14 mouse cellular contexts compared by ENCODE assay signal in the genomic region with DNA sequence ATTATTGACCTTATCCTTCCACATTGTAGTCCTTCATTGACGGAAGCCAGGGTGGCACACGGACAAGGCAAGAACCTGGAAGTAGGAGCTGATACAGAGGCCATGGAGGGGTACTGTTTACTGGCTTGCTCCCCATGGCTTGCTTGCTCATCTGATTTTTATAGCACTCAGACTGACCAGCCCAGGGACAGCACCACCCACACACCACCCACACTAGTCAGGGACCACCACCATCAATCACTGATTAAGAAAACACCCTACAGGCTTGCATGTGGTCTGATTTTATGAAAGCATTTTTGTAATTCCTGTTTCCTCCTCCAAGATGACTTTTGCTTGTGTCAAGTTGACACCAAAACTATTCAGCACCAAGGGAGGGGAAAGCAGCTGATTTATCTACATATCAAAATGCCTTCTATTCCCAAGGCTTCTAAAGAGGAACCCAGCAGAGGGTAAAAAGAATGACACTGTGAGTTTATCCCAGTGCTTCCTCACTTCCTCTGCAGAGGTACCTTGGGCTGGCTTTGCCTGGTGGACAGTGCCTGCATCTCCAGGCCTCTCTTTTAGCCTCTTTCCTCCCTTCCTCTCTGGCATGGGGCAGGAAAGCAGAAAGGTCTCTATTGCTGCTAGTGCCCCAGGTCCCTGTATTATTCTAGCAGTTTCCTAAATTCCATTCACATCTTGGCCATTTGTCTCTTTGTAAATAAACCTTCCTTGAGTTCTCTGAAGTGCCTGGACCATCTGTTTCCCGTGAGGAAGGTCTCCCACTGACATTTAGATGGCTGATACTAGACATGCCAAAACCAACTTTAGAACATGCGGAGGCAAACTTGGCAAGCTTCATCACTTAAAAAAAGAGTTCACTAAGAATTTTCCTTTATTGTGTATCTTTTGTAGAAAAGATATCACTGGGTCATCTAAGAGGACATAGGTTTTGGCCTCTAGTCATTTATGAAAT.
A peak's percentile ranks its signal among the peaks of the same experiment; 100 is the strongest.
DNase-seq lines count a peak whose midpoint lies in the region.
"Had no signal": no experiment of that assay in that cellular context is flagged by ENCODE, and none has a peak within 500 bp of the region (broad histone marks: within the 10 kb centered on the region; RNA-seq: fewer than 3 reads in every experiment).

No protein-coding gene starts in this region.

- H3K27ac ChIP-seq in midbrain, embryonic 10.5 days (replicated peaks), result no peak overlapping the region

- DNase-seq in cerebellum, adult 9-10 months, result peak; percentile 21
- DNase-seq in cerebellum, adult 8-10 months, result no peak
- DNase-seq in layer of hippocampus, adult 9-11 months, result peak; percentile 14
- no peak for DNase-seq in layer of hippocampus, adult 8-10 months (ENCODE audit: low spot score in 2 of 2)
- peak; percentile 24 for DNase-seq in embryo, embryonic 11 days
- DNase-seq in kidney, postnatal 10 days, result peak; percentile 31
- DNase-seq in urinary bladder, postnatal 14 days (ENCODE audit: low spot score), result no peak
- DNase-seq in midbrain, embryonic 10.5 days (ENCODE audit: low spot score), result no peak
- DNase-seq: adrenal gland, postnatal 25 days; B cell, adult 2 months; cerebellum, adult 9-11 months; gastrocnemius, postnatal 36 days; lung, adult 18-20 months; thymus, postnatal 14 days had no signal

- H3K9me3 ChIP-seq in midbrain, embryonic 10.5 days (replicated peaks), result no peaks in the 10 kb centered on the region

- no peaks in the 10 kb centered on the region for H3K27me3 ChIP-seq in midbrain, embryonic 10.5 days (ENCODE audit: low read depth, poor library complexity, severe bottlenecking)

- 78% methylated on average over 4 of the region's 4 CpGs for WGBS in midbrain, embryonic 10.5 days

- no peak overlapping the region for H3K4me3 ChIP-seq in midbrain, embryonic 10.5 days

- H3K4me1 ChIP-seq in midbrain, embryonic 10.5 days, result no peaks in the 10 kb centered on the region

- no peaks in the 10 kb centered on the region for H3K36me3 ChIP-seq in midbrain, embryonic 10.5 days

Comparison
In these comparisons a context has a peak if more than half of its experiments do, and no peak if none do; other contexts are left out.
1. DNase-seq: peak in cerebellum, adult 9-10 months (single experiment), layer of hippocampus, adult 9-11 months (single experiment), embryo, embryonic 11 days (single experiment) and kidney, postnatal 10 days (single experiment); none in cerebellum, adult 8-10 months (single experiment), layer of hippocampus, adult 8-10 months (0 of 2), urinary bladder, postnatal 14 days (single experiment) and midbrain, embryonic 10.5 days (single experiment).